Mouse (Mus musculus) forebrain, embryonic 16.5 days (tissue): ENCODE measurements around the gene Gm17571. TPM values are rescaled to one million over a fixed set of nuclear protein-coding genes. Genes with fewer than 3 reads are reported as not detected.

Experiments used
- ATAC-seq: fragments of 200-750 bp; cut with Nextera tagmentation; 2 replicates; pipeline ENCODE4 v1.8.0; 2017; ENCODE audit warnings: mild to moderate bottlenecking, moderate library complexity
- H3K27ac ChIP-seq: fragments of 300-500 bp; sonication (generic); 2 replicates; pipeline ENCODE4 v1.5.1; 2014; ENCODE audit warnings: low read length, control low read depth
- H3K27me3 ChIP-seq: fragments of 300-500 bp; sonication (generic); replicated peaks from 2 replicates; pipeline ENCODE4 v1.6.1; 2014; ENCODE audit warnings: low read length; ENCODE audit not compliant: control insufficient read depth, insufficient read depth
- H3K36me3 ChIP-seq: fragments of 300-500 bp; sonication (generic); 2 replicates; pipeline ENCODE4 v1.6.1; 2014; ENCODE audit not compliant: control insufficient read depth, insufficient read depth
- H3K4me1 ChIP-seq: fragments of 300-500 bp; sonication (generic); replicated peaks from 2 replicates; pipeline ENCODE4 v1.6.1; 2014; ENCODE audit warnings: low read length; ENCODE audit not compliant: control insufficient read depth, insufficient read depth
- H3K4me2 ChIP-seq: fragments of 300-500 bp; sonication (generic); 2 replicates; pipeline ENCODE4 v1.6.1; 2014; ENCODE audit warnings: mild to moderate bottlenecking, low read length, control low read depth
- H3K4me3 ChIP-seq: fragments of 300-500 bp; sonication (generic); replicated peaks from 2 replicates; pipeline ENCODE4 v1.5.1; 2014; ENCODE audit warnings: mild to moderate bottlenecking, low read length, control low read depth
- H3K9ac ChIP-seq: fragments of 300-500 bp; sonication (generic); replicated peaks from 2 replicates; pipeline ENCODE4 v1.6.1; 2014; ENCODE audit warnings: low read depth, low read length, control low read depth
- H3K9me3 ChIP-seq: fragments of 300-500 bp; sonication (generic); 2 replicates; pipeline ENCODE4 v1.6.1; 2016; ENCODE audit warnings: low read length; ENCODE audit not compliant: control insufficient read depth
- WGBS: fragments of 180-500 bp; shearing (Covaris S2); extraction: QIAGEN DNeasy Blood & Tissue Kit; methylation state at CpG from one replicate; pipeline ENCODE4 v1.1.7; 2014; 5-methylcytosine and 5-hydroxymethylcytosine counted together
- polyA plus RNA-seq: library from polyadenylated mRNA; unstranded; fragments of >200 nt; fragmentation: Nextera tagmentation; extraction: Ambion mirVana; gene quantifications from 2 replicates; pipeline ENCODE4 v1.2.1, GENCODE M21; 2015

Gene Gm17571
- polyA plus RNA-seq, 1 experiment from 2014 or later, result not detected

- H3K4me3 ChIP-seq, result no peak overlapping the region
- 88% methylated on average over 13 of the region's 13 CpGs for WGBS
- H3K27me3 ChIP-seq, result no peaks in the 10 kb centered on the region
- no peak overlapping the region for H3K27ac ChIP-seq
- H3K9ac ChIP-seq, result no peak overlapping the region
- no peaks in the 10 kb centered on the region for H3K4me1 ChIP-seq
- ATAC-seq, result no peak
- H3K36me3 ChIP-seq, result no peaks in the 10 kb centered on the region
- no peak overlapping the region for H3K4me2 ChIP-seq
- H3K9me3 ChIP-seq, result no peaks in the 10 kb centered on the region
Measured at GRCm38 (mm10) chr9:13442012-13442735, 4.4 kb downstream of the Gm17571 start.

- H3K9ac ChIP-seq, result no peak overlapping the region
- ATAC-seq, result no peak
- no peaks in the 10 kb centered on the region for H3K9me3 ChIP-seq
- H3K27ac ChIP-seq, result no peak overlapping the region
- H3K4me2 ChIP-seq, result no peak overlapping the region
- WGBS, result 52% methylated on average over 6 of the region's 6 CpGs
- H3K4me3 ChIP-seq, result no peak overlapping the region
- no peaks in the 10 kb centered on the region for H3K4me1 ChIP-seq
- no peaks in the 10 kb centered on the region for H3K27me3 ChIP-seq
- H3K36me3 ChIP-seq, result no peaks in the 10 kb centered on the region
Measured at GRCm38 (mm10) chr9:13440911-13441310, 5.6 kb downstream of the Gm17571 start.

GRCm38 (mm10) chr9:13433501-13434090 is 13.0 kb downstream of the Gm17571 start:
- Histone ChIP-seq H3K9me3 (no peaks in the 10 kb centered on the region), H3K36me3 (no peaks in the 10 kb centered on the region), H3K9ac (no peak overlapping the region), H3K27me3 (no peaks in the 10 kb centered on the region), H3K27ac (no peak overlapping the region), H3K4me2 (no peak overlapping the region), H3K4me3 (no peak overlapping the region), H3K4me1 (no peaks in the 10 kb centered on the region; the same call in 1 of the 2 replicates)
- WGBS, result 78% methylated on average over 6 of the region's 6 CpGs
- no peak for ATAC-seq

- no peak overlapping the region for H3K4me3 ChIP-seq
- no peak overlapping the region for H3K9ac ChIP-seq
- no peak overlapping the region for H3K4me2 ChIP-seq
- H3K9me3 ChIP-seq, result no peaks in the 10 kb centered on the region
- no peak for ATAC-seq
- no peaks in the 10 kb centered on the region for H3K36me3 ChIP-seq
- peaks cover 4% of the 10 kb centered on the region for H3K4me1 ChIP-seq
- WGBS, result 84% methylated on average over 3 of the region's 3 CpGs
- no peak overlapping the region for H3K27ac ChIP-seq
- H3K27me3 ChIP-seq, result no peaks in the 10 kb centered on the region
Measured at GRCm38 (mm10) chr9:13431646-13432045, 14.9 kb downstream of the Gm17571 start.

GRCm38 (mm10) chr9:13430744-13431143 is 15.8 kb downstream of the Gm17571 start:
- no peak; the same call in 1 of the 2 replicates for ATAC-seq
- Histone ChIP-seq H3K4me2 (no peak overlapping the region), H3K9ac (no peak overlapping the region), H3K4me1 (peaks cover 7% of the 10 kb centered on the region), H3K36me3 (no peaks in the 10 kb centered on the region), H3K27me3 (no peaks in the 10 kb centered on the region), H3K9me3 (no peaks in the 10 kb centered on the region), H3K27ac (no peak overlapping the region), H3K4me3 (no peak overlapping the region)

- no peak overlapping the region for H3K9ac ChIP-seq
Measured at GRCm38 (mm10) chr9:13430302-13430701, 16.3 kb downstream of the Gm17571 start.

GRCm38 (mm10) chr9:13429477-13430125 is 17.0 kb downstream of the Gm17571 start:
- H3K4me2 ChIP-seq, result no peak overlapping the region
- no peaks in the 10 kb centered on the region for H3K27me3 ChIP-seq
- no peaks in the 10 kb centered on the region for H3K9me3 ChIP-seq
- ATAC-seq, result no peak
- WGBS, result 71% methylated on average over 2 of the region's 2 CpGs
- peaks cover 17% of the 10 kb centered on the region for H3K4me1 ChIP-seq
- H3K27ac ChIP-seq, result no peak overlapping the region
- no peaks in the 10 kb centered on the region for H3K36me3 ChIP-seq
- no peak overlapping the region for H3K4me3 ChIP-seq
- H3K9ac ChIP-seq, result no peak overlapping the region

More at GRCm38 (mm10) chr9:13430302-13430701, 16.3 kb downstream of the Gm17571 start:
- Histone ChIP-seq H3K27ac (no peak overlapping the region), H3K36me3 (no peaks in the 10 kb centered on the region), H3K4me2 (no peak overlapping the region), H3K27me3 (no peaks in the 10 kb centered on the region), H3K4me1 (peaks cover 11% of the 10 kb centered on the region), H3K9me3 (no peaks in the 10 kb centered on the region), H3K4me3 (no peak overlapping the region)
- WGBS, result 88% methylated on average over 6 of the region's 6 CpGs
- no peak for ATAC-seq

DNA sequence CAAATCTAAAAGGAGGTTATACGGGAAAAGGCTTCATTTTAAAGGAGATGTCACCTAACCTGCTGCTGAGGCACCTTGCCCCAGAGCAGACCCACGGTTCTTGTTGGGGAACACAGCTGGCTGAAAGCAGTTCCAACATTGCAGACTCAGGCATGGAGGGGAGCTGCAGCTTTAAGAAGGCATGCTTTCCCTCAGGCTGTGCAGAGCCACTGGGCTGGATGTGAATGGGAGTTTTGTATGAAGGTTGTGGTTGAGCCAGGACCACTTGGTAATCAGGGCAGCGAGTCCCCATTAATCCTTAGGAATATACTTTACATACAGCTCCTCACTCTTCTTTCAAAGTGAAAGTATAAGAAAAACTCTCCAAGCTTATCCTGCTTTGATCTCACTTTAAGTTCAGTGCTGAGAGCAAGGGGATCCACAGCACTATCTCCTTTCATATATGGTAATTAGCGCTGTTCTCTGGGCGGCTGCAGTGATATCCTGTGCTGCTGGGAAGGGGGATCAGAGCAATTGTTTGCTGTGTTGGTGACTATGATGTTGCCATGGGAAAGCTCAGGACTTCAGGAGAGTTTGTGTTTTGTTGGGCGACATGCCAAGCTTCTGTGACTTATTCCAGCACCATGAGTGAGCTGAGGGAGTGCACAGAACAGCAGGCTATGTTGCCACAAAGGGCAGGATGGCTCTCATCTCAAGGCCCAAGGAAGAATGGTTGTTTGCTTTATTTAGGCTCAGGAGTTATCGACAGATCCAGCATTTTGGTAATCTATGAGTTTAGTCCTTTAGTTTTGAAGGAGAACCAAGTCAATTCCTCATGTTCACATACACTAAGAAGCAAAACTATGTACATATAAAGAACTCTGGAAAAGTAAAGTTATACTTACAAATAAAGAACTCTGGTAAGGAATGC is 21.3 kb downstream of the Gm17571 start:
- no peaks in the 10 kb centered on the region for H3K9me3 ChIP-seq
- no peak overlapping the region for H3K4me3 ChIP-seq
- no peaks in the 10 kb centered on the region for H3K36me3 ChIP-seq
- H3K27me3 ChIP-seq, result no peaks in the 10 kb centered on the region
- H3K4me2 ChIP-seq, result peak overlapping the region; percentile 30
- 3% methylated on average over 7 of the region's 7 CpGs for WGBS
- H3K9ac ChIP-seq, result 0 out of 2 replicates have a peak overlapping the region, but pooled peaks have one; percentile 15
- H3K27ac ChIP-seq, result peak overlapping the region; percentile 69
- H3K4me1 ChIP-seq, result peaks cover 17% of the 10 kb centered on the region
- peak; percentile 96 for ATAC-seq
